Mouse (Mus musculus): ENCODE results near the gene Fnbp4.
"Not testable (repeated sequence)": the region's sequence is repeated elsewhere in the genome, so short reads cannot be mapped to it uniquely, and the experiment has no call there.

Gene Fnbp4

DNA sequence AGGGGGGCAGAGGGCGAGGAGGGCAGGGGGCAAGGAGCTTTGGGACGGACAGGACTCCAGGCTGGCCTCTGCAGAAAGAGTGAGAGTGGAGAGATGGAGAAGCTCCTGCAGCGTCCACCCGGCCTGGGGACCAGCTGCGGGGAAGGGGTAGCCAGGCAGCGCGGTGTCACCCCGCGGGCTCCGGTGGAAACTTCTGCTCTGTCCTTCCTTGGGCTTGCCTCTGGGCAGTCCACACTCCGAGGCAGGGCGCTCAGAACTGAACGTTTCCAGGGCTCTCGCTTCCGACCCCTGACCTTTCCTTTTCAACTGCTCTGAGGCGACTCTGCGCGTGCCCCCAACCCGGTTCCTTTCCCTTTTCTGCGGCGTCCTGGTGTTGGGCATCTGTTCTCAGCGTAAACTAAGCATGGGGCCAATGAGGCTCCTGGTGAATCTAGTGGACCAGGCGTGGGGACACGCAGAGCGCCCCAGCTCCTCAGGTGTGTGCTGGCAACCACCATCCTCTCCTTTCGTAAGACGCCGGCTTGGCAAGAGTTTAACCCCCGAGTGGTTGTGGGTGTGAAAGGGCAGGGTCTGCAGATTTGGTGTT, 37.8 kb downstream of the Fnbp4 start:
- DNase-seq (ENCODE audit: low spot score in 2 of 2), result no peak

GRCm38 (mm10) chr2:90788126-90788525, 43.0 kb downstream of the Fnbp4 start:
- DNase-seq (ENCODE audit: low spot score in 2 of 2), result no peak

DNA sequence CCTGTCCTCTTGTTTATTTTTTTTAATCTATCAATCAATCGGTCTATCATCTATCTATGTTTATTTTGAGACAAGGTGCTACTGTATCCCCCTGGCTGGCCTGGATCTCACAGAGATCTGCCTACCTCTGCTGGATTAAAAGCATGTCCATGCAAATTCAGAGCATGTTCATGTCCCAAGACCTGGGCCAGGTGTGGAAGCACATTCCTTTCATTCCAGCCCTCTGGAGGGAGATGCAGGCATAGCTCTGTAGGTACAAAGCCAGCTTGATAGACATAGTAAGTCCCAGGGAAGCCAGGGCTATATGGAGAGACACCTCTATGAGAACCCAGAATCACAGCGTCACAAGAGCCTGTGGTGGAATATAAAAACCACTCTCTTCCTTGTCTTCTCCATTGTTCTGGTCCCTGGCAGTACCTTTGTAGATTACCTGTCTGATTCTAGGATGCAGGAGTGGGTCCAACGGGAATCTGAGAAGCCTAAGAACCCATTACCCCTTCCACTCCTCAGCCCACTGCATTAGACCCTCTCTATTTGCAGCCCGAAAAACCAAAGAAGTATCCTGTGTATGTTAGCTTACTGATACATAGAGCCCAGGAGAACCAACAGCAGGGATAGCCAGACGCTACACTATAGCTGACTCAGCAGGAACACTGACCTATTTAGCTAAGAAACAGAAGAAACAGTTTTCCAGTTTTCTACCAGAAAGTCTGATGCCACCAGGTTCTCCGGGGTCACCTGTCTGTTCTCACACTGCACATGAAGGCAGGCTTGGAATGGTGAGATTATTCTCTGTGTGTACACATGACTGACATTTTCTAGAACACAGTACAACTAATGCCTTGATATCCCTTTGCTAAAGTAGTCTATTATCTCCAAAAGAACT, 63.3 kb downstream of the Fnbp4 start:
- DNase-seq (ENCODE audit: low spot score in 2 of 2), result no peak

- no peak for DNase-seq (ENCODE audit: low spot score in 2 of 2)
Observed at GRCm38 (mm10) chr2:90810751-90811150, 65.6 kb downstream of the Fnbp4 start.

- no peak for DNase-seq (ENCODE audit: low spot score in 2 of 2)
Observed at GRCm38 (mm10) chr2:90815266-90815665, 70.1 kb downstream of the Fnbp4 start.

DNA sequence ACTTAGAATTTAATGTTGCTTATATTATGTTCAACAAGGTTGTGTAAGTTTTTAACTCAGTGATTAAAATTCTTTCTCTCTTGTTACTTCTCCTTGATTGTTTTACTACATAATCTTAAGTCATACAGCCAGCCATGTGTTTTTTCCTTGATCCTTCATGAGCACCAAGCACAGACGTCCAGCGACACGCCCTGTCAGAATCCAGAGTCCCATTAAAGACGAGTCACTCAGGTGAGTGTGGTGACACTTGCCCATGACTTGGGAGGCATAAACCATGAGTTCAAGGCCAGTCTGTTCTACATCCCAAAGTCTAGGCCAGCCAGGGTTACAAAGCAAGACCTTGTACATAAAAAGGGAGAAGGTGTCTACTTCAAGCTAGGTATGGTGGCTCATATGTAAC, 71.0 kb downstream of the Fnbp4 start:
- no peak for DNase-seq (ENCODE audit: low spot score in 2 of 2)

DNA sequence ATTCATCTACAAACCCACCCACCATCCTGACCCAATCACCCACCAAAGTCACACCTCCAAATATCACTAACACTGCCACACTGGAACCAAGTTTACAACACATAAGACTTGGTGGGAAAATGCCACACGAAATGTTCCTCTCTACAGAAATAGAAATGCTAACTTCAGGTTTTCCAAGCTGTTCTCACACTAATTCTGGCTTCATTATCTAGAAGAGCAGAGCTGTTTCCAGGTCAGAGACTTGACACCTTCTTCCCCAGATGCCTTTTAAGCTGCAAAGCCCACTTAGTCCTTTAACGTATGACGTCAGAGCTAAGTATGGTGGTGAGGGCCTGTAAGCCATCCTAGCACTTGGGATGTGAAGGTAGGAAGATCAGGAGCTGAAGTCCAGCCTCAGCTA, 73.5 kb downstream of the Fnbp4 start:
- peak; percentile 12 to 23 for DNase-seq (ENCODE audit: low spot score in 2 of 2)

GRCm38 (mm10) chr2:90820894-90821293, 75.7 kb downstream of the Fnbp4 start:
- no peak for DNase-seq (ENCODE audit: low spot score in 2 of 2)

- DNase-seq (ENCODE audit: low spot score in 2 of 2), result no peak
Observed at GRCm38 (mm10) chr2:90822978-90823377, 77.8 kb downstream of the Fnbp4 start.

DNA sequence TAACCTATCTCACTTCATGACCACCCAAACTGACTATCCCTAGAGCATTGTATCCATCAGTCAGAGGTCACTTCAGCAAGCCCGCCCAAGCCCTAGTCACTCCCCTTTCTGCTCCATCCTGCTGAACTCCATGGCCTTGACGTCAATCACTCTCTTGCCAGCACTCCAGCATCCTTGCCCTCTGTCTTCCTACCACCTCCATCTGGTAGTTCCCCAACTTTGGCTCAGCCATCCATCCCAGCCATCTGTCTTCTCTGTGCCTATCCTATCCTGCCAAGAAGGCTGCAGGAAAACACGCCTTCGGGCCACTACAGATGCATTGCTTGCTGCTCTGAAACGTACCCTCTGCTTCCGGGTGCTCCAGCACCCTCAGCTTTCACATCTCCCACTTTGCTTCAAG, 78.6 kb downstream of the Fnbp4 start:
- peak in 1 of 2 experiments; percentile 6 for DNase-seq (ENCODE audit: low spot score in 2 of 2)

DNA sequence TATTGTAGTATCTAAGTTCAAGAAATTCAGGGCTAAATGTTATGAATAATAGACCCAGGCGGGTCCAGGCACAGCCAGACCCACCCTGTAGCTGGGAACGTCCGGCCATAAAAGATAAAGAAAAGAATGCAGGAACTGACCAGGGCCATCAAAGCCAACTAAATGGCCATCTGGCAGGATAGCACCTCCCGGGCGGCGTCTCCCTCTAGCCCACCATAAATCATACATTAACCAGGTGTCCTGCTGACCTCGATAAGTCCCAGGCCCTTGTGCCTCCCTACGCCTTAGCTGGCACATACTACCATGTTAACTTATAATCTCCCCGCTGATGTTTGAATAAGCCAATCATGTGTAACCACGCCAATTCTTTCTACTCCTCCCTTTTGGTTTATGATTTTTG, 79.4 kb downstream of the Fnbp4 start:
- DNase-seq (ENCODE audit: low spot score in 2 of 2), result not testable (repeated sequence)

DNA sequence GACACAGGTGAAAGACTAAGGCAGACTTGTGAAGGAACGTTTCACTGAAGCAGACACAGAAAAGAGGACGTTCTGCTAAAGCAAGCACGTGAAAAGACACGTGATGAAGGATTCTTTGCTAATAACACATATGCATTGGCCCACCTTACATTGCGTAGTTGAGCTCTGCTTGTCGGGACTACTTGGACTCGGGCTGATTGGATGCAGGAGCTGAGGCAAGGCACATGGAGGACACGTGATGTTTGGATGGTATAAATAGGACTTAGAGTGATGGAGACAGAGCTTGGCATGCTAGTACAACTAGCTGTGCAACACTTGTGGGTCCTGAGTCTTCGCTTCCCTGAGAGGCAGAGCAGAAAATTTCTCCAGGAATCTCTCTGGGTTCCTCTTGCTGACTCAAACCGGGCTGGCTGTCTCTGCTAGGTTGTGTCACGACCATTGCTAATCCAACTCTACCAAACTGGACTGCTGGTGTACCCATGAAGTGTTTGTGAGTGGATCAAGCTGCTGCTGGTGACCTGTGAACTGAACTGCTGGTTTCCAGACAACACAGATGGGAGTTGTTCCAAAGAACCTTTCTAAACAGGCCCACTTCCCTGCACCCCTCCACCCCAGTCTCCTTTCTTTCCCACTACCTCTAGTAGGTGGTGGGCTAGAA, 80.5 kb downstream of the Fnbp4 start:
- no peak for DNase-seq (ENCODE audit: low spot score in 2 of 2)

- DNase-seq (ENCODE audit: low spot score in 2 of 2), result no peak
Observed at GRCm38 (mm10) chr2:90828739-90829138, 83.6 kb downstream of the Fnbp4 start.

Data from right cerebral cortex, adult 2 months (tissue).